Mouse (Mus musculus) liver, embryonic 14.5 days (tissue): ENCODE measurements at regions not wholly inside any gene's neighbourhood (a gene's known extent, or its start where the extent isn't known, plus 50 kb on each side); places are given as distances from the start of the nearest gene placed in this dataset.

ENCODE experiments used
- ATAC-seq: fragments of 200-750 bp; cut with Nextera tagmentation; 2 replicates; pipeline ENCODE4 v1.8.0; 2017; ENCODE audit warnings: moderate number of reproducible peaks, mild to moderate bottlenecking, moderate library complexity; ENCODE audit not compliant: insufficient read depth
- DNase-seq, 3 experiments: peaks; one replicate each; pipeline ENCODE4 v3.0.0-alpha.2; 2012 to 2013; ENCODE audit warnings: low read depth in 3 of 3, low spot score in 3 of 3
- H3K27ac ChIP-seq: fragments of 300-500 bp; sonication (generic); 2 replicates; pipeline ENCODE4 v1.5.1; 2014; ENCODE audit warnings: moderate library complexity, mild to moderate bottlenecking, control low read depth, inconsistent platforms
- H3K27me3 ChIP-seq: fragments of 300-500 bp; sonication (generic); 2 replicates; pipeline ENCODE4 v1.6.1; 2014; ENCODE audit warnings: mild to moderate bottlenecking, low read length, moderate library complexity; ENCODE audit not compliant: control insufficient read depth, insufficient read depth
- H3K36me3 ChIP-seq: fragments of 300-500 bp; sonication (generic); replicated peaks from 2 replicates; pipeline ENCODE4 v1.6.1; 2014; ENCODE audit warnings: low read depth; ENCODE audit not compliant: control insufficient read depth, insufficient read depth
- H3K4me1 ChIP-seq, 2 experiments: fragments of 200-500 bp in 1 of 2; fragments of 300-500 bp in 1 of 2; sonication (generic) in 1 of 2; replicated peaks; 2 replicates each; pipeline ENCODE4 v1.6.1; 2012 to 2014; ENCODE audit warnings: antibody characterized with exemption in 1 of 2, inconsistent platforms in 1 of 2, low read length in 1 of 2; ENCODE audit not compliant: control insufficient read depth in 2 of 2, insufficient read depth in 2 of 2
- H3K4me2 ChIP-seq: fragments of 300-500 bp; sonication (generic); 2 replicates; pipeline ENCODE4 v1.6.1; 2014; ENCODE audit warnings: low read depth, mild to moderate bottlenecking, control low read depth, moderate library complexity
- H3K4me3 ChIP-seq, 2 experiments: fragments of 200-500 bp in 1 of 2; fragments of 300-500 bp in 1 of 2; sonication (generic) in 1 of 2; 2 replicates each; pipeline ENCODE4 v1.5.1; 2012 to 2014; ENCODE audit warnings: low read depth in 2 of 2, low read length in 2 of 2, mild to moderate bottlenecking in 2 of 2, control low read depth in 1 of 2, inconsistent platforms in 1 of 2, moderate library complexity in 1 of 2; ENCODE audit not compliant: insufficient read depth in 1 of 2
- H3K9ac ChIP-seq: fragments of 300-500 bp; sonication (generic); replicated peaks from 2 replicates; pipeline ENCODE4 v1.6.1; 2014; ENCODE audit warnings: mild to moderate bottlenecking, control low read depth, moderate library complexity
- H3K9me3 ChIP-seq: fragments of 300-500 bp; sonication (generic); 2 replicates; pipeline ENCODE4 v1.6.1; 2016; ENCODE audit warnings: low read length, mixed read lengths; ENCODE audit not compliant: control insufficient read depth
- CTCF ChIP-seq: IDR thresholded peaks from 2 replicates; pipeline ENCODE4 v1.5.1; 2016; ENCODE audit warnings: antibody characterized with exemption, low read depth, control low read depth
- EP300 ChIP-seq: IDR thresholded peaks from 2 replicates; pipeline ENCODE4 v1.6.1; 2016; ENCODE audit warnings: antibody characterized with exemption, low read depth
- WGBS: fragments of 180-500 bp; shearing (Covaris S2); extraction: QIAGEN DNeasy Blood & Tissue Kit; methylation state at CpG from one replicate; pipeline ENCODE4 v1.1.7; 2014; ENCODE audit not compliant: insufficient replicate concordance; 5-methylcytosine and 5-hydroxymethylcytosine counted together

DNA sequence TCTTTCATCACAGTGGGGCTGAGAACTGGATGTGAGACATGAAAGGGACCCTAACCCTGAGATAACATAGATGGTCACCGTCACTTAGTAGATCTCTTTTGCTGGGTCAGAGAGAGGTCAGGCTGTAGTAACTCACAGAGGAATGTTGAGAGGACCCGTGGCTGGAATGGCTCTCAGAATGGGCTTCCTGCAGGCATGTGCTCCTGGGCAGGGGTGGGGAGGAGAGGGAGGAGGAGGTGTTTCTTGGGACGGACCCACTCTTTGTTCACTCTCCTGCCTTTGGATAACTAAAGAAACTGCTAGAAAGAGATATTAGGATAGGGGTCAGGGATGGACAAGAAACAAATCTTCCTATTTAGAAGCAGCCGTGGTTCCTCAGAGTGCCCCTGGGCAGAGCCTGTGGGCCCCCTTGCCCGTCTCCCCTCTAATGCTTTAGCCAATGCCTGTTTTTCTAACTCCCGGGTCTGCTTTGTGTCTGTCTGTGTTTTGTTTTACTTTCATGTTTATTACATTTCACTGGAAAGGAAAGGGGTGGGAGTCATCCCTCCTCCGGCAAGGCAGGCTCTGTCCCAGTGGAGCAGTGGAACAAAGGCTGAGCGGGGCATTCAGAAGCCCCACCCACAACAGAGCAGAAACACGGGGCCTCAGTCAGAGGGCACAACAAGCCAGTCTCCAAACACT, 58.9 kb upstream of the Ppp2r5a start:
- DNase-seq (no peak), ATAC-seq (no peak)
- TF ChIP-seq EP300 (no peak), CTCF (no peak)
- no peak overlapping the region for H3K9ac ChIP-seq
- WGBS, result 30% methylated on average over 9 of the region's 9 CpGs
- H3K4me2 ChIP-seq, result no peak overlapping the region
- no peaks in the 10 kb centered on the region for H3K36me3 ChIP-seq
- no peak overlapping the region for H3K27ac ChIP-seq
- H3K4me3 ChIP-seq, result no peak overlapping the region
- peaks cover 0 to 6% of the 10 kb centered on the region in 2 experiments; a peak in 2 of 4 replicates for H3K4me1 ChIP-seq
- no peaks in the 10 kb centered on the region for H3K9me3 ChIP-seq
- H3K27me3 ChIP-seq, result no peaks in the 10 kb centered on the region

DNA sequence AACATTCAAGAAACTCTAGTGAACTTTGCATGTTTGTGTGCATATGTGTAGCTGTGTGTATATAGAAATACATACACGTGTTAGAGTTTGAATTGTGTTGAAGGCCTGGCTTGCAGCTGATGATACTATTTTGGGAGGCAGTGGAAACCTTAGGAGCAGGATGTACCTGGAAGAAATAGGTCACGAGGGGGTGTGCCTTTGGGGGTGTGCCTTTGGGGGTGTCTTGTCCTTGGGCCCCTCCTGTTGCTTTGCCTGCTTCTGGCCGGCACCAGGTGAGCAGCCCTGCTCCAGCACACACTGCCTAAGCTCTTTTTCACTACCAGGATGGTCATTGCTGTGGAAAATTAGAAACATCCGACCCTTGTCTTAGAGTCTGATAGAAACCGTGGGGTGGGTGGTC, 56.0 kb upstream of the Ppp2r5a start:
- Histone ChIP-seq H3K4me2 (no peak overlapping the region), H3K9ac (no peak overlapping the region), H3K36me3 (no peaks in the 10 kb centered on the region), H3K9me3 (no peaks in the 10 kb centered on the region), H3K4me3 (no peak overlapping the region), H3K4me1 (peaks cover 0 to 6% of the 10 kb centered on the region in 2 experiments; a peak in 2 of 4 replicates), H3K27me3 (no peaks in the 10 kb centered on the region), H3K27ac (no peak overlapping the region)
- no peak for ATAC-seq
- WGBS, result 53% methylated on average over 5 of the region's 5 CpGs
- TF ChIP-seq EP300 (no peak), CTCF (no peak)
- no peak for DNase-seq

- no peaks in the 10 kb centered on the region for H3K27me3 ChIP-seq
- no peak for ATAC-seq
- H3K9ac ChIP-seq, result no peak overlapping the region
- H3K27ac ChIP-seq, result no peak overlapping the region
- 59% methylated on average over 2 of the region's 2 CpGs for WGBS
- no peaks in the 10 kb centered on the region for H3K36me3 ChIP-seq
- H3K9me3 ChIP-seq, result no peaks in the 10 kb centered on the region
- no peak overlapping the region for H3K4me2 ChIP-seq
- peaks cover 0 to 6% of the 10 kb centered on the region in 2 experiments; a peak in 2 of 4 replicates for H3K4me1 ChIP-seq
- TF ChIP-seq CTCF (no peak), EP300 (no peak)
- H3K4me3 ChIP-seq, result no peak overlapping the region
- DNase-seq, result no peak
These were observed 55.2 kb upstream of the Ppp2r5a start for GRCm38 (mm10) chr1:191458292-191458691.

DNA sequence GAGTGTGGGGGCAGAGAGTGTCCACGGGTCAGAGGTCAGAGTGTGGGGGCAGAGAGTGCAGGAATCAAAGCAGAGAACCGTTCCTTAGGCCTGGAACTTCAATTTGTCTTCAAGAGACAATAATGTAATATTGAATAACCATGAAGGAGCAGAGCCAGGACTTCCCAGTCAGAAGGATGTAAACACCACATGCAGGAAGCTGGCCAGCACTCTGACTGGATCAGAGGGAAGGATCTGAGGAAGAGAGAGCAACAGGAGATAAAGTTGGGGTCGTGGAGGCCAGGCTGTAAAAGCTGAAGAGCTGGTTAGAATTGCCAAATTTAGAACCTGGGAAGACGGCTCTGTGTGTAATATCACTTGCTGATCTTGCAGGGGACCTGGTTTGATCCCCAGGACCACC, 54.0 kb upstream of the Ppp2r5a start:
- Histone ChIP-seq H3K4me3 (no peak overlapping the region), H3K36me3 (no peaks in the 10 kb centered on the region), H3K4me1 (peaks cover 0 to 6% of the 10 kb centered on the region in 2 experiments; a peak in 2 of 4 replicates), H3K9me3 (no peaks in the 10 kb centered on the region), H3K27me3 (no peaks in the 10 kb centered on the region), H3K27ac (no peak overlapping the region), H3K4me2 (no peak overlapping the region), H3K9ac (no peak overlapping the region)
- WGBS, result 50% methylated on average over 4 of the region's 4 CpGs
- ATAC-seq (no peak), DNase-seq (no peak)
- no peak for TF ChIP-seq EP300

DNA sequence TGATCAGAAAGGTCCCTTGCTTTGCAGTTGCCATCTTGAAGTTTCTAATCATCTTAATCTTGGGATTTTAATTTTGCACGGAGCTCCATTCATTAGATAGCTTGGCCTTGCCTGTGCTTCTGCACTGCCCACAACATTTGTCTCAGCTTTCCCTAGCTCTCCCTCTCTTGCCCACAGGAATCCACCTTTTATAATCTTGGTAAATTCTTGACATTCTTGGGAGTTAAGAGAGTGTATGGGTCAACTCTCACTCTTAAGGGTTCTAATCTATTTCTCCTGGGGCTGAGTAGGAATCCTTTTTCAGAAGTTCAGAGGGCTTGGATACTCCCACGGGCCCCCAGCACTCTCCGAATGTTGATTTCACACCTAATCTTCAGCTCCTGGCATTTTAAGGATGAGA, 51.5 kb upstream of the Ppp2r5a start:
- H3K36me3 ChIP-seq, result no peaks in the 10 kb centered on the region
- no peak overlapping the region for H3K27ac ChIP-seq
- H3K9me3 ChIP-seq, result no peaks in the 10 kb centered on the region
- H3K4me2 ChIP-seq, result no peak overlapping the region
- peaks cover 19 to 20% of the 10 kb centered on the region in 2 experiments for H3K4me1 ChIP-seq
- no peaks in the 10 kb centered on the region for H3K27me3 ChIP-seq
- no peak overlapping the region for H3K4me3 ChIP-seq
- H3K9ac ChIP-seq, result no peak overlapping the region
- no peak for TF ChIP-seq EP300
- no peak for TF ChIP-seq CTCF
- ATAC-seq, result no peak
- WGBS, result 52% methylated on average over 3 of the region's 3 CpGs
- DNase-seq, result no peak
